Mouse (Mus musculus) midbrain, embryonic 14.5 days (tissue): ENCODE results near the gene Rbmx. TPM values are rescaled to one million over a fixed set of nuclear protein-coding genes. Genes with fewer than 3 reads are reported as not detected.

ENCODE experiments used
- ATAC-seq: fragments of 200-750 bp; cut with Nextera tagmentation; 2 replicates; pipeline ENCODE4 v1.8.0; 2017; ENCODE audit warnings: moderate number of reproducible peaks, moderate library complexity; ENCODE audit not compliant: low FRiP score, low TSS enrichment
- DNase-seq: peaks from one replicate; pipeline ENCODE4 v3.0.0-alpha.2; 2015
- H3K27ac ChIP-seq: fragments of 300-500 bp; sonication (generic); replicated peaks from 2 replicates; pipeline ENCODE4 v1.5.1; 2014; ENCODE audit warnings: mild to moderate bottlenecking, low read depth, low read length, moderate library complexity
- H3K27me3 ChIP-seq: fragments of 300-500 bp; sonication (generic); 2 replicates; pipeline ENCODE4 v1.6.1; 2014; ENCODE audit warnings: low read length, control low read depth, mixed read lengths; ENCODE audit not compliant: control insufficient read depth, insufficient read depth
- H3K36me3 ChIP-seq: fragments of 300-500 bp; sonication (generic); 2 replicates; pipeline ENCODE4 v1.6.1; 2014; ENCODE audit warnings: low read length, control low read depth; ENCODE audit not compliant: control insufficient read depth, insufficient read depth
- H3K4me1 ChIP-seq: fragments of 300-500 bp; sonication (generic); 2 replicates; pipeline ENCODE4 v1.6.1; 2014; ENCODE audit warnings: mild to moderate bottlenecking, antibody characterized with exemption, low read length, control low read depth; ENCODE audit not compliant: control insufficient read depth, insufficient read depth
- H3K4me2 ChIP-seq: fragments of 300-500 bp; sonication (generic); 2 replicates; pipeline ENCODE4 v1.6.1; 2014; ENCODE audit warnings: mild to moderate bottlenecking, low read length, moderate library complexity
- H3K4me3 ChIP-seq: fragments of 300-500 bp; sonication (generic); replicated peaks from 2 replicates; pipeline ENCODE4 v1.5.1; 2014; ENCODE audit warnings: low read depth, low read length
- H3K9ac ChIP-seq: fragments of 300-500 bp; sonication (generic); replicated peaks from 2 replicates; pipeline ENCODE4 v1.6.1; 2014; ENCODE audit warnings: mild to moderate bottlenecking, low read length, moderate library complexity
- H3K9me3 ChIP-seq: fragments of 300-500 bp; sonication (generic); 2 replicates; pipeline ENCODE4 v1.6.1; 2016; ENCODE audit warnings: low read length, control low read depth, mixed read lengths; ENCODE audit not compliant: control insufficient read depth
- WGBS: fragments of 180-500 bp; shearing (Covaris S2); extraction: QIAGEN DNeasy Blood & Tissue Kit; methylation state at CpG from one replicate; pipeline ENCODE4 v1.1.7; 2014; 5-methylcytosine and 5-hydroxymethylcytosine counted together
- polyA plus RNA-seq: library from polyadenylated mRNA; unstranded; fragments of >200 nt; fragmentation: Nextera tagmentation; extraction: Ambion mirVana; gene quantifications from 2 replicates; pipeline ENCODE4 v1.2.1, GENCODE M21; 2014

The Rbmx gene
- polyA plus RNA-seq, 1 experiment from 2014 or later = 248 TPM

DNA sequence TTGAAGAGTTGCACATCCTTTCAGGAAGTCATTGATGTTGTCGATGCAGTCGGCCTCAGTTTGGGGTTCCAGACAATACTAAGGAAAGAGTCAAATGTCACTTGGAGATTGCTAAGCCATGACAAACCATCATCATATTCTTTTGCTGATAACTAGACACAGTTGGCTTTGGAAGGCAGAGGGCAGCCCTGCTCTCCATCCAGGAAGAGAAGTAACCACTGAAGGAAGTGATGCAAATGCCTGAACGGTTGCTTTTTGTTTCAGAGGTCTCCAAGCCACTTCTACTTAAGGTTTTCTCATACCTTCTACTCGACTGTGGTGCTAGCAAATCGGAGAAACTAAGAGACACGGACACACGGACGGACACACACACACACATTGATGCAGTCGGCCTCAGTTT, 55.9 kb downstream of the Rbmx start:
- H3K9me3 ChIP-seq = no peaks in the 10 kb centered on the region
- H3K9ac ChIP-seq = no peak overlapping the region
- no peaks in the 10 kb centered on the region for H3K4me1 ChIP-seq
- H3K27me3 ChIP-seq = no peaks in the 10 kb centered on the region
- H3K36me3 ChIP-seq = no peaks in the 10 kb centered on the region
- H3K4me3 ChIP-seq = no peak overlapping the region
- 86% methylated on average over 9 of the region's 9 CpGs for WGBS
- DNase-seq = no peak
- no peak overlapping the region for H3K27ac ChIP-seq
- H3K4me2 ChIP-seq = no peak overlapping the region
- no peak for ATAC-seq

- 86% methylated on average over 6 of the region's 6 CpGs for WGBS
- H3K27ac ChIP-seq = no peak overlapping the region
- H3K4me1 ChIP-seq = no peaks in the 10 kb centered on the region
- no peaks in the 10 kb centered on the region for H3K9me3 ChIP-seq
- H3K4me3 ChIP-seq = no peak overlapping the region
- no peaks in the 10 kb centered on the region for H3K36me3 ChIP-seq
- no peak for DNase-seq
- H3K4me2 ChIP-seq = no peak overlapping the region
- ATAC-seq = no peak
- no peaks in the 10 kb centered on the region for H3K27me3 ChIP-seq
- no peak overlapping the region for H3K9ac ChIP-seq
Measured at GRCm38 (mm10) chrX:57335313-57335712, 57.5 kb downstream of the Rbmx start.

Other genes with a start within 250 kb of the Rbmx start
- not detected in 2 replicates for gene Cd40lg, start 180.9 kb downstream of the Rbmx start, polyA plus RNA-seq
- 6.6 and 9.4 TPM in 2 replicates for gene Arhgef6, start 54.3 kb downstream of the Rbmx start, polyA plus RNA-seq
- gene Gm364, start 16.1 kb upstream of the Rbmx start, polyA plus RNA-seq = not detected in 2 replicates
- gene Gpr101, start 110.7 kb upstream of the Rbmx start, polyA plus RNA-seq = 0.22 TPM in 2 replicates